Mouse (Mus musculus): ENCODE results near the gene Arf4.
A peak's percentile ranks its signal among the peaks of the same experiment; 100 is the strongest.
"Not testable (repeated sequence)": the region's sequence is repeated elsewhere in the genome, so short reads cannot be mapped to it uniquely, and the experiment has no call there.

Gene Arf4

DNA sequence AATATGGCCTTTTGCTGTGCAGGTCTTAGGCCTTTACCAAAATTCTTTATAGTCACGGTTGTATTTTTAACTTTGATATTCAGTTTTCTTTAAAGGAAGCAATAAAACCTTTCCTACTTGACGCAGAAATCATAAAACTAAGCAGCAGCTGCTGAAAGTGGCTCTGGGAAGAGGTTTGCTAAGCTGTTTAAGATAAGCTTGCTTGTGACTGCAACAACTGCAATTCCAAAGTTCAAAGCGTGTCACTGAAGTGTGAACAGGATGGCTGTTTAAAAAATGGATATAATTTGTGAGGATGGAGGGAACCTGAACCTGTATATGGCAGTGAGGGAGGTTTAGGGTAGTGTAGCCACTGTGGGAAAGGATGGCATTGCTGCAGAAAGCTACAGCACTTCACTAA lies 24.1 kb downstream of the Arf4 start:
- no peak for DNase-seq (ENCODE audit: low read depth, low spot score)

- DNase-seq (ENCODE audit: low read depth, low spot score): no peak
Observed at GRCm38 (mm10) chr14:26662488-26662887, 24.6 kb downstream of the Arf4 start.

DNA sequence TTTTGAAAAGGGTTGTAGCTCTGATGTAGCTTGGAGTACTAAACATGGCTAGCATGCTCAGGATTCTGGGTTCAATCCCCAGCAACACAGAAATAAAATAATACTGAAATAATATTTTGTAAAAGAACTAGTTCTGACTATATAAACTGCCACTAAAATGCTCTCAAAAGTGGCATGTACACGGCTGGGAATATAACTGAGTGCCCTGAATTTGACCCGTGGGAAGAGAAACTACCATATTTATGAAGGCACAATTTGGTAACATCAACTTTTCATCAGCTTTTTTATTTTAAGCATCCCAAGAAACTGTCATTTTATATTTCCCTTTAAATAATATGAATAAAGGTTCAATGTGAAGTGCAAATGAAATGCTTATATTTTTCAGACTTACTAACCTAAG lies 26.0 kb downstream of the Arf4 start:
- DNase-seq (ENCODE audit: low read depth, low spot score): no peak

- no peak for DNase-seq (ENCODE audit: low read depth, low spot score)
Observed at GRCm38 (mm10) chr14:26667991-26668370, 30.1 kb downstream of the Arf4 start.

GRCm38 (mm10) chr14:26668371-26669291 lies 30.8 kb downstream of the Arf4 start:
- no peak for DNase-seq (ENCODE audit: low read depth, low spot score)

DNA sequence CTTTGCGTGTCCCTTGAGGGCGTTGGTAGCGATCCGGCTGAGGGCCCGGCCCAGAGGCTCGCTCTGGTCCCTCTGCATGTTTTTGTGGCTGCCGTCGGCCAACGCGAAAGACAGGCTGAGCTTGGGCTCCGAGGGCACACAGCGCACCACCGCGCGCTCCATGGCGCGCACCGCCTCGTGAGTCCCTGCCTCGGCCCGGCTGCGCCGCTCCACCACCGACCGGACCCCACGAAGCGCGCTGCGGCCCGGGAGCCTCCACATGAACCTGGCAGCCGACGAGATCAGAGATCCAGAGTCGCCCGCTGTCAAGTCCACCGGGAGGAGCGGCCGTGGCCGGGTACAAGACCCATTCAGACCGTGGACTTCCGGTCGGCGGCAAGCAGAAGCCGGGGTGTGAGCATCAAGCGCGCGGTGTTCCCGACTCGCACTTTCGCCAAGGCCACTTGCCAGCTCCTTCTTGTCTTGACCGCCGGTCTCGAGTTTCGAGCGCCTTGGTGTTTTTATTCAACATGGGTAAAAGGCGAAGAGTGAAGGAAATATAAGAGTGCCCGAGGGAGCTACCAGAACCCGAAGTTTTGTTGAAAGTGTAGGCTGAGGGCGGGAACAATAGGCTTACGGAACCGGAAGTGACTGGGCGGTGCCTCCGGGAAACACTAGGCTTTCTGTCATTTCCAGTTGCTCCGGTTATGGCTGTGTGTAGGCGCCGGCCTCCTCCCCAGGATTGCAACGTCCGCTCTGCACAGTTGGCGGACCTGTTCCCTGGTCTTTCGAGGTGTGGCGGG lies 31.6 kb downstream of the Arf4 start, which contains the start of gene Pde12:
Gene Pde12, minus strand, starts transcription at position 592 of the 782 bp plus-strand sequence.
- DNase-seq (ENCODE audit: low read depth, low spot score): peak; percentile 81

GRCm38 (mm10) chr14:26670964-26671363 lies 33.1 kb downstream of the Arf4 start:
- no peak for DNase-seq (ENCODE audit: low read depth, low spot score)

DNA sequence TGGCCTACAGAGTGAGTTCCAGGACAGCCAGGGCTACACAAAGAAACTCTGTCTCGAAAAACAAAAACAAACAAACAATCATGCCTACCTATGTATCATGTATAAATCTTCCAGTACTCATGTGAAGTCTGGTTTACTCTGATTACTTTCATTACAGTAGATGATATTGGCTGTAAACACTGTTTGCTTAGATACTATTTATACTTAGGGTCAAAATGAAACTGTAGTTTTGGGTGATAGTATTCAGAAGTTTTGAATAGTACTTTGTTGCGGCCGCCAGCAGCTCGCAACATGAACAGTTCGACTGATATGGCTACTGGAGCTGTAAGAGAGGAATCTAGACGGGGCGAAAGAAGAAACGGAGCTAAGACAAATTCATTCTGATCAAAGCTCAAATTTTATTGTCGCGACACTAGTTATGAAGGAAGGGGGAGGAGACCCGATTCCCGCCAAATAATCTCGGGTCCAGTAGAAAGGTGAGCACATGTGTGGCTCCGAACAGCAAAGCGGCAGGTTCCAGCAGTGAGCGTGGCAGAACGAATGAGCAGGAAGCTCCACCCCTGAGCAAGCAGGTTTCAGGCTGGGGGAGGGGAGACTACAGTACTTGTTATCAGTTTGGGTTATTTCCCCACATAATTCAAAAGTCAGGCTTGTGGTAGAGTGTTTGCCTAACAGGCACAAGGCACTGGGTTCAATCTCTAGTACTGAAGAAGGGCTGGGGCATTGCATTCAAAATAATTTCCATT lies 34.2 kb downstream of the Arf4 start:
- DNase-seq (ENCODE audit: low read depth, low spot score): not testable (repeated sequence)

DNA sequence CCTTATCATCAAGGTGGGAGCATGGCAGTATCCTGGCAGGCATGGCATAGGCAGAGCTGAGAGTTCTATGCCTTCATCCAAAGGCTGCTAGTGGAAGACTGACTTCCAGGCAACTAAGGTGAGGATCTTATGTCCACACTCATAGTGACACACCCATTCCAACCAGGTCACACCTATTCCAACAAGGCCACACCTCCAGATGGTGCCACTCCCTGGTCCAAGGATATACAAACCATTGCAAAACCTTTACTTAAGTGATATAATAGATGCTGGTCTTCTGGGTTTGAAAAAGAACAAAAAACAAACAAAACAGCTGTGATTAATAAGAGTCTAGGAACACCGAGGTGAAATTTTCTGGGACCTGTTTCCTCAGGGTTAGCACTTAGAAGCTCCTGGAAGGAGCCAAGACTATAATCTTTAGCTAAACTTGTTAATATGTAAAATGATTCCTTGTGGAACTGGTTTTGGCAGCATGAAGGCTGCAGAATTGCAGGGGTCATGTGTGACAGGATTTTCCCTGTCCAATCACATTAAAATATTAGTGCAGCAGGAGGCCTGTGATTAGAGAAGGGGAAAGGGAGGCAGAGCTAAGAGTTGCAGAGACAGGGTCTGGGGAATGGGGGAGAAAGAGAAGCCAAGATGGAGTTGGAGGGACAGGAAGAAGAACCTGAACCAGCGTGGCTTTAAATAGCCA lies 36.7 kb downstream of the Arf4 start:
- not testable (repeated sequence) for DNase-seq (ENCODE audit: low read depth, low spot score)

- no peak for DNase-seq (ENCODE audit: low read depth, low spot score)
Observed at GRCm38 (mm10) chr14:26675371-26675770, 37.5 kb downstream of the Arf4 start.

GRCm38 (mm10) chr14:26675791-26676190 lies 37.9 kb downstream of the Arf4 start:
- no peak for DNase-seq (ENCODE audit: low read depth, low spot score)

- no peak for DNase-seq (ENCODE audit: low read depth, low spot score)
Observed at GRCm38 (mm10) chr14:26690727-26691126, 52.9 kb downstream of the Arf4 start.

- DNase-seq (ENCODE audit: low read depth, low spot score): no peak
Observed at GRCm38 (mm10) chr14:26691363-26691762, 53.5 kb downstream of the Arf4 start.

- DNase-seq (ENCODE audit: low read depth, low spot score): no peak
Observed at GRCm38 (mm10) chr14:26692974-26693373, 55.1 kb downstream of the Arf4 start, which contains the start of gene Dnah12. Dnah12 (plus strand) TSS chr14:26693274.

DNA sequence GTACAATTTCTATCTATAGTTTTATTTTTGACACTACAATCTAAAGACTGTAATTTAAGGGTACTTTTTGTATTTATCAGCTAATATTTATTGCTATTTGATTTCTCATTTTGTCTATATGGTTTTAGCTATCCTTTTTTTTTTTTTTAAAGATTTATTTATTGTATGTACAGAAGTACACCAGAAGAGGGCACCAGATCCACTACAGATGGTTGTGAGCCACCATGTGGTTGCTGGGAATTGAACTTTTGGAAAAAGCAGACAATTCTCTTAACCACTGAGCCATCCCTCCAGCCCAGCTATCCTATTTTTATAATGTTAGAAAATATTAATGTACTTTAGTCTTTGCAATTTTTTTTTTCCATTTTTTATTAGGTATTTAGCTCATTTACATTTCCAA lies 60.0 kb downstream of the Arf4 start:
- DNase-seq (ENCODE audit: low read depth, low spot score): no peak

DNA sequence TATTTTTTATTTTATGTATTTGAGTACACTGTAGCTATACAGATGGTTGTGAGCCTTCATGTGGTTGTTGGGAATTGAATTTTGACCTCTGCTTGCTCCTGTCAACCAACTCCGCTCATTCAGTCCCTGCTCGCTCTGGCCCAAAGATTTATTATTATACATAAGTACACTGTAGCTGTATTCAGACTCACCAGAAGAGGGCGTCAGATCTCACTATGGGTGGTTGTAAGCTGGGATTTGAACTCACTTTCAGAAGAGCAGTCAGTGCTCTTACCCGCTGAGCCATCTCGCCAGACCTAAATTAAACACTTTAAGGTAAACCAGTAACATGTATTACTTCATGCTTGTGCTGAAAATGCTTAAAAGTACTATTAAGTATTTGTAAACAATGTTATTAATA lies 67.4 kb downstream of the Arf4 start:
- not testable (repeated sequence) for DNase-seq (ENCODE audit: low read depth, low spot score)

All from skeletal muscle tissue, adult 2 months (tissue).